Mouse (Mus musculus): ENCODE measurements at regions not wholly inside any gene's neighbourhood (a gene's known extent, or its start where the extent isn't known, plus 50 kb on each side); places are given as distances from the start of the nearest gene placed in this dataset.

GRCm38 (mm10) chr11:19356151-19356550 is 337.4 kb upstream of the Meis1 start:
- ATAC-seq (ENCODE audit: low FRiP score, low read depth) (no peak), DNase-seq (ENCODE audit: low spot score) (no peak)
- no peak overlapping the region for H3K4me3 ChIP-seq (replicated peaks; ENCODE audit: low read length)
- TF ChIP-seq POLR2A (IDR thresholded peaks at IDR 0.05; ENCODE audit: borderline replicate concordance, extremely low read depth, insufficient read depth, insufficient read length) = no peak
- no peaks in the 10 kb centered on the region for H3K9me3 ChIP-seq (ENCODE audit: control insufficient read depth, low read length)
- 50% methylated on average over 2 of the region's 2 CpGs for WGBS
- no peak overlapping the region for H3K9ac ChIP-seq (ENCODE audit: low read depth, low read length, severe bottlenecking)
- H3K36me3 ChIP-seq (ENCODE audit: control insufficient read depth, insufficient read depth, low read length) = no peaks in the 10 kb centered on the region
- no peak overlapping the region for H3K27ac ChIP-seq (replicated peaks; ENCODE audit: low read depth, low read length)
- H3K4me1 ChIP-seq (ENCODE audit: control insufficient read depth, insufficient read depth, low read length) = no peaks in the 10 kb centered on the region
- H3K27me3 ChIP-seq (ENCODE audit: control insufficient read depth, insufficient read depth, low read length) = no peaks in the 10 kb centered on the region
- no peak overlapping the region for H3K4me2 ChIP-seq (replicated peaks; ENCODE audit: low read depth, low read length, severe bottlenecking)

GRCm38 (mm10) chr11:19369152-19369551 is 350.4 kb upstream of the Meis1 start:
- Histone ChIP-seq H3K27me3 (ENCODE audit: control insufficient read depth, insufficient read depth, low read length) (no peaks in the 10 kb centered on the region), H3K4me3 (replicated peaks; ENCODE audit: low read length) (no peak overlapping the region), H3K4me1 (ENCODE audit: control insufficient read depth, insufficient read depth, low read length) (no peaks in the 10 kb centered on the region), H3K27ac (replicated peaks; ENCODE audit: low read depth, low read length) (no peak overlapping the region), H3K9ac (ENCODE audit: low read depth, low read length, severe bottlenecking) (no peak overlapping the region), H3K36me3 (ENCODE audit: control insufficient read depth, insufficient read depth, low read length) (no peaks in the 10 kb centered on the region), H3K9me3 (ENCODE audit: control insufficient read depth, low read length) (no peaks in the 10 kb centered on the region), H3K4me2 (replicated peaks; ENCODE audit: low read depth, low read length, severe bottlenecking) (no peak overlapping the region)
- ATAC-seq (ENCODE audit: low FRiP score, low read depth) (no peak), DNase-seq (ENCODE audit: low spot score) (no peak)
- WGBS = 58% methylated on average over 1 of the region's 1 CpGs
- TF ChIP-seq POLR2A (IDR thresholded peaks at IDR 0.05; ENCODE audit: borderline replicate concordance, extremely low read depth, insufficient read depth, insufficient read length) = no peak

GRCm38 (mm10) chr11:19373476-19373875 is 354.7 kb upstream of the Meis1 start:
- H3K9me3 ChIP-seq (ENCODE audit: control insufficient read depth, low read length) = no peaks in the 10 kb centered on the region
- no peaks in the 10 kb centered on the region for H3K27me3 ChIP-seq (ENCODE audit: control insufficient read depth, insufficient read depth, low read length)
- no peak overlapping the region for H3K4me3 ChIP-seq (replicated peaks; ENCODE audit: low read length)
- H3K36me3 ChIP-seq (ENCODE audit: control insufficient read depth, insufficient read depth, low read length) = no peaks in the 10 kb centered on the region
- H3K27ac ChIP-seq (replicated peaks; ENCODE audit: low read depth, low read length) = no peak overlapping the region
- no peak overlapping the region for H3K4me2 ChIP-seq (replicated peaks; ENCODE audit: low read depth, low read length, severe bottlenecking)
- no peak overlapping the region for H3K9ac ChIP-seq (ENCODE audit: low read depth, low read length, severe bottlenecking)
- ATAC-seq (ENCODE audit: low FRiP score, low read depth) (no peak), DNase-seq (ENCODE audit: low spot score) (peak; percentile 55)
- TF ChIP-seq POLR2A (IDR thresholded peaks at IDR 0.05; ENCODE audit: borderline replicate concordance, extremely low read depth, insufficient read depth, insufficient read length) = no peak
- no peaks in the 10 kb centered on the region for H3K4me1 ChIP-seq (ENCODE audit: control insufficient read depth, insufficient read depth, low read length)
- 69% methylated on average over 5 of the region's 5 CpGs for WGBS

GRCm38 (mm10) chr11:19380935-19381334 is 362.1 kb upstream of the Meis1 start:
- H3K27ac ChIP-seq (replicated peaks; ENCODE audit: low read depth, low read length) = no peak overlapping the region
- no peaks in the 10 kb centered on the region for H3K4me1 ChIP-seq (ENCODE audit: control insufficient read depth, insufficient read depth, low read length)
- DNase-seq (ENCODE audit: low spot score) (no peak), ATAC-seq (ENCODE audit: low FRiP score, low read depth) (no peak)
- no peak overlapping the region for H3K4me2 ChIP-seq (replicated peaks; ENCODE audit: low read depth, low read length, severe bottlenecking)
- 44% methylated on average over 2 of the region's 2 CpGs for WGBS
- H3K9me3 ChIP-seq (ENCODE audit: control insufficient read depth, low read length) = no peaks in the 10 kb centered on the region
- H3K36me3 ChIP-seq (ENCODE audit: control insufficient read depth, insufficient read depth, low read length) = no peaks in the 10 kb centered on the region
- no peak for TF ChIP-seq POLR2A (IDR thresholded peaks at IDR 0.05; ENCODE audit: borderline replicate concordance, extremely low read depth, insufficient read depth, insufficient read length)
- H3K9ac ChIP-seq (ENCODE audit: low read depth, low read length, severe bottlenecking) = no peak overlapping the region
- H3K27me3 ChIP-seq (ENCODE audit: control insufficient read depth, insufficient read depth, low read length) = no peaks in the 10 kb centered on the region
- no peak overlapping the region for H3K4me3 ChIP-seq (replicated peaks; ENCODE audit: low read length)

GRCm38 (mm10) chr11:19389136-19389535 is 370.4 kb upstream of the Meis1 start:
- WGBS = 94% methylated on average over 6 of the region's 6 CpGs
- Histone ChIP-seq H3K36me3 (ENCODE audit: control insufficient read depth, insufficient read depth, low read length) (no peaks in the 10 kb centered on the region), H3K9ac (ENCODE audit: low read depth, low read length, severe bottlenecking) (no peak overlapping the region), H3K4me2 (replicated peaks; ENCODE audit: low read depth, low read length, severe bottlenecking) (no peak overlapping the region), H3K9me3 (ENCODE audit: control insufficient read depth, low read length) (no peaks in the 10 kb centered on the region), H3K4me3 (replicated peaks; ENCODE audit: low read length) (no peak overlapping the region), H3K27me3 (ENCODE audit: control insufficient read depth, insufficient read depth, low read length) (no peaks in the 10 kb centered on the region), H3K27ac (replicated peaks; ENCODE audit: low read depth, low read length) (no peak overlapping the region), H3K4me1 (ENCODE audit: control insufficient read depth, insufficient read depth, low read length) (no peaks in the 10 kb centered on the region)
- ATAC-seq (ENCODE audit: low FRiP score, low read depth) = no peak
- DNase-seq (ENCODE audit: low spot score) = no peak
- no peak for TF ChIP-seq POLR2A (IDR thresholded peaks at IDR 0.05; ENCODE audit: borderline replicate concordance, extremely low read depth, insufficient read depth, insufficient read length)

- Histone ChIP-seq H3K9me3 (ENCODE audit: control insufficient read depth, low read length) (no peaks in the 10 kb centered on the region), H3K27ac (replicated peaks; ENCODE audit: low read depth, low read length) (no peak overlapping the region), H3K27me3 (ENCODE audit: control insufficient read depth, insufficient read depth, low read length) (no peaks in the 10 kb centered on the region), H3K4me3 (replicated peaks; ENCODE audit: low read length) (no peak overlapping the region), H3K4me1 (ENCODE audit: control insufficient read depth, insufficient read depth, low read length) (no peaks in the 10 kb centered on the region), H3K36me3 (ENCODE audit: control insufficient read depth, insufficient read depth, low read length) (no peaks in the 10 kb centered on the region), H3K9ac (ENCODE audit: low read depth, low read length, severe bottlenecking) (no peak overlapping the region), H3K4me2 (replicated peaks; ENCODE audit: low read depth, low read length, severe bottlenecking) (no peak overlapping the region)
- TF ChIP-seq POLR2A (IDR thresholded peaks at IDR 0.05; ENCODE audit: borderline replicate concordance, extremely low read depth, insufficient read depth, insufficient read length) = no peak
- ATAC-seq (ENCODE audit: low FRiP score, low read depth) = no peak
- no peak for DNase-seq (ENCODE audit: low spot score)
- WGBS = 79% methylated on average over 1 of the region's 1 CpGs
Observed at GRCm38 (mm10) chr11:19392190-19392589, 373.4 kb upstream of the Meis1 start.
